In genomic region chr11:115297214-115297826, GRCm38 (mm10) we compare ENCODE assay signal across 8 mouse cellular contexts. TPM values are rescaled to one million over a fixed set of nuclear protein-coding genes. Genes with fewer than 3 reads are reported as not detected.
DNase-seq lines count a peak whose midpoint lies in the region; ATAC-seq and TF ChIP-seq lines count a peak whose summit lies in the region.

Gene Fads6 (minus strand): TSS chr11:115297663.

- no peaks in the 10 kb centered on the region for H3K9me3 ChIP-seq in ES-E14 (ENCODE audit: control insufficient read depth, insufficient read depth, low read depth, low read length)
- H3K9me3 ChIP-seq in forebrain, embryonic 12.5 days, result no peaks in the 10 kb centered on the region
- no peaks in the 10 kb centered on the region for H3K9me3 ChIP-seq in liver, embryonic 16.5 days (replicated peaks; ENCODE audit: control insufficient read depth, low read length)
- no peaks in the 10 kb centered on the region for H3K9me3 ChIP-seq in neural tube, embryonic 12.5 days

- WGBS in forebrain, embryonic 12.5 days, result under 1% methylated on average over 44 of the region's 44 CpGs
- under 1% methylated on average over 44 of the region's 44 CpGs for WGBS in liver, embryonic 16.5 days (ENCODE audit: insufficient replicate concordance)
- under 1% methylated on average over 44 of the region's 44 CpGs for WGBS in neural tube, embryonic 12.5 days

- peak; percentile 63 for ATAC-seq in forebrain, embryonic 12.5 days (ENCODE audit: low FRiP score)
- ATAC-seq in liver, embryonic 16.5 days (ENCODE audit: low read depth), result peak; percentile 74
- ATAC-seq in neural tube, embryonic 12.5 days (ENCODE audit: low FRiP score, low read depth), result peak; percentile 72

- H3K27me3 ChIP-seq in forebrain, embryonic 12.5 days, result peaks cover 35% of the 10 kb centered on the region
- H3K27me3 ChIP-seq in liver, embryonic 16.5 days (ENCODE audit: control insufficient read depth, insufficient read depth, low read depth, low read length), result peaks cover 15% of the 10 kb centered on the region; the same call in 1 of the 2 replicates
- H3K27me3 ChIP-seq in neural tube, embryonic 12.5 days (replicated peaks), result peaks cover 26% of the 10 kb centered on the region

- peaks cover 1 to 20% of the 10 kb centered on the region in 2 experiments; a peak in 2 of 4 replicates for H3K4me1 ChIP-seq in ES-E14 (ENCODE audit: control insufficient read depth in 2 of 2, insufficient read depth in 2 of 2, low read length in 2 of 2, poor library complexity in 1 of 2)
- H3K4me1 ChIP-seq in forebrain, embryonic 12.5 days, result peaks cover 11% of the 10 kb centered on the region
- no peaks in the 10 kb centered on the region for H3K4me1 ChIP-seq in liver, embryonic 16.5 days (ENCODE audit: control insufficient read depth, low read depth, low read length)
- peaks cover 7% of the 10 kb centered on the region for H3K4me1 ChIP-seq in neural tube, embryonic 12.5 days

- in situ Hi-C loops in ES-E14 (cut with MboI; ENCODE audit: low sequenced_read_pairs in 2 of 2, unreplicated experiment in 2 of 2), result no loop called here

- H3K4me3 ChIP-seq in ES-E14 (ENCODE audit: insufficient read depth in 1 of 2, low read depth in 1 of 2, low read length in 2 of 2, poor library complexity in 1 of 2, severe bottlenecking in 1 of 2), result peak within 1 kb of the TSS; percentile 59 to 75
- H3K4me3 ChIP-seq in forebrain, embryonic 12.5 days (replicated peaks), result peak within 1 kb of the TSS; percentile 49
- peak within 1 kb of the TSS; percentile 55 for H3K4me3 ChIP-seq in liver, embryonic 16.5 days (ENCODE audit: low read depth, low read length)
- peak within 1 kb of the TSS; percentile 41 for H3K4me3 ChIP-seq in neural tube, embryonic 12.5 days

- intact Hi-C loops in heart, postnatal 25 days (cut with DNase I), result no loop called here

- H3K27ac ChIP-seq in ES-E14 (ENCODE audit: insufficient read depth, low read depth, low read length, poor library complexity, severe bottlenecking), result no peak within 1 kb of the TSS
- no peak within 1 kb of the TSS for H3K27ac ChIP-seq in forebrain, embryonic 12.5 days
- peak within 1 kb of the TSS; percentile 50 for H3K27ac ChIP-seq in liver, embryonic 16.5 days (ENCODE audit: low read length)
- H3K27ac ChIP-seq in neural tube, embryonic 12.5 days, result no peak within 1 kb of the TSS

- no peak for TF ChIP-seq POLR2A in brain, embryonic 14.5 days (IDR thresholded peaks at IDR 0.05; ENCODE audit: borderline replicate concordance, extremely low read depth, insufficient read depth, insufficient read length, poor library complexity, severe bottlenecking)

- DNase-seq in ES-E14 (ENCODE audit: low read depth, low spot score), result no peak
- DNase-seq in brain, embryonic 14.5 days (ENCODE audit: low read depth), result peak; percentile 80
- DNase-seq in heart, postnatal 25 days (ENCODE audit: low spot score), result peak; percentile 33
- peak; percentile 65 to 77 for DNase-seq in kidney, postnatal 4 days
- peak; percentile 84 for DNase-seq in thymus, postnatal 14 days

- no peaks in the 10 kb centered on the region for H3K36me3 ChIP-seq in ES-E14 (ENCODE audit: control insufficient read depth, insufficient read depth, low read length, poor library complexity, severe bottlenecking)
- H3K36me3 ChIP-seq in forebrain, embryonic 12.5 days (replicated peaks), result no peaks in the 10 kb centered on the region
- no peaks in the 10 kb centered on the region; the same call in 1 of the 2 replicates for H3K36me3 ChIP-seq in liver, embryonic 16.5 days (ENCODE audit: control insufficient read depth, insufficient read depth)
- H3K36me3 ChIP-seq in neural tube, embryonic 12.5 days, result no peaks in the 10 kb centered on the region

- TF ChIP-seq CTCF in brain, embryonic 14.5 days (IDR thresholded peaks at IDR 0.05; ENCODE audit: borderline replicate concordance, extremely low read depth, insufficient read depth, insufficient read length), result no peak

- H3K9ac ChIP-seq in ES-E14 (ENCODE audit: insufficient read depth, low read depth, low read length, poor library complexity, severe bottlenecking), result peak within 1 kb of the TSS; percentile 74
- peak within 1 kb of the TSS; percentile 61 for H3K9ac ChIP-seq in forebrain, embryonic 12.5 days
- H3K9ac ChIP-seq in liver, embryonic 16.5 days (ENCODE audit: low read depth, low read length), result peak within 1 kb of the TSS; percentile 57
- H3K9ac ChIP-seq in neural tube, embryonic 12.5 days, result peak within 1 kb of the TSS; percentile 59

- peak within 1 kb of the TSS; percentile 88 for H3K4me2 ChIP-seq in forebrain, embryonic 12.5 days
- peak within 1 kb of the TSS; percentile 49 for H3K4me2 ChIP-seq in liver, embryonic 16.5 days (ENCODE audit: low read depth, low read length)
- peak within 1 kb of the TSS; percentile 82 for H3K4me2 ChIP-seq in neural tube, embryonic 12.5 days (replicated peaks)

TF ChIP-seq in ES-E14, 5 proteins besides CTCF, POLR2A, EP300 and RAD21:
- TF ChIP-seq ZNF384 (IDR thresholded peaks at IDR 0.05; ENCODE audit: low read depth, low read length) (no peak), CHD2 (IDR thresholded peaks at IDR 0.05; ENCODE audit: low read depth, low read length) (no peak), ZC3H11A (IDR thresholded peaks at IDR 0.05; ENCODE audit: borderline replicate concordance, low read depth, low read length) (no peak), MAFK (IDR thresholded peaks at IDR 0.05; ENCODE audit: insufficient read depth, low read depth, low read length) (no peak), HCFC1 (IDR thresholded peaks at IDR 0.05; ENCODE audit: borderline replicate concordance, insufficient read depth, low read length) (no peak)

RNA-seq across cellular contexts. Expression of gene Fads6, which starts in this region (rescaled TPM):
- 2.1 and 3.7 TPM in 2 replicates for total RNA-seq in ES-E14 (2012; rRNA removed)
- 1.6 and 2.4 TPM in 2 replicates for polyA plus RNA-seq in brain, embryonic 14.5 days (2012; rRNA removed)
- 0.26 and 0.37 TPM in 2 replicates for polyA plus RNA-seq in forebrain, embryonic 12.5 days (2016; fragmentation: Nextera tagmentation; extraction: Ambion mirVana)
- total RNA-seq in heart, postnatal 25 days (2021), result 1 to 10 TPM; 1.1 to 1.5 TPM
- 4.4 and 4.5 TPM in 2 replicates for polyA plus RNA-seq in liver, embryonic 16.5 days (2015; fragmentation: Nextera tagmentation; extraction: Ambion mirVana)
- polyA plus RNA-seq in neural tube, embryonic 12.5 days (2016; fragmentation: Nextera tagmentation; extraction: Ambion mirVana), result 0.34 and 0.46 TPM in 2 replicates

Comparison
In these comparisons a context has a peak if more than half of its experiments do, and no peak if none do; other contexts are left out.
1. Peak in ATAC-seq, H3K4me3 ChIP-seq, H3K9ac ChIP-seq and H3K4me2 ChIP-seq in forebrain, embryonic 12.5 days; RNA of the gene not detected or under 1 TPM.
2. Peak in ATAC-seq, H3K4me3 ChIP-seq, H3K9ac ChIP-seq and H3K4me2 ChIP-seq in neural tube, embryonic 12.5 days; RNA of the gene not detected or under 1 TPM.